Mouse (Mus musculus): ENCODE measurements at regions not wholly inside any gene's neighbourhood (a gene's known extent, or its start where the extent isn't known, plus 50 kb on each side); places are given as distances from the start of the nearest gene placed in this dataset.
A peak's percentile ranks its signal among the peaks of the same experiment; 100 is the strongest.

DNA sequence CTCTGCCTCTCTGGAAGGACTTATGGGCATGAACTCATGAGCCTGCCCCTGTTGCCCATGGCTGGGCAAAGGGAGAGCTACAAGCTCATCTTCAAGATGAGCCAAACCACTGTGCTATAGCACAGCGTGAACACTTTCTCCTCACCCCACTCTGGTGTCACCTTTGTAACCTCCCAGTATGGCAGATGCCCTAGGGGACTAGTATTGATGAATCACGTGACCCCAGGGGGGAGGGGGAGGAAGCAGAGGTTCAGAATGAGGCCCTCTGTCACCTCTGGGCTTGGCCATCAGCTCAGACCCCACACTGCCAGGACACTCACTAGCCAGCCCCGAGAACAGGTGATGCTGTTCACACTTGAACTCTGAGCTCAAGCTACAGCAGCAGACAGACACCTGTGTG lies 421.9 kb downstream of the Ptpru start:
- ATAC-seq (ENCODE audit: low FRiP score) (no peak), DNase-seq (ENCODE audit: low spot score) (no peak)
- Histone ChIP-seq H3K36me3 (ENCODE audit: control insufficient read depth, insufficient read depth, low read length) (no peaks in the 10 kb centered on the region), H3K27me3 (ENCODE audit: control insufficient read depth, insufficient read depth, low read length) (no peaks in the 10 kb centered on the region), H3K4me3 (ENCODE audit: low read depth, low read length) (no peak overlapping the region), H3K9ac (ENCODE audit: low read depth, low read length) (no peak overlapping the region), H3K9me3 (ENCODE audit: control insufficient read depth, low read length) (no peaks in the 10 kb centered on the region), H3K4me2 (replicated peaks; ENCODE audit: low read depth, low read length) (no peak overlapping the region), H3K4me1 (replicated peaks; ENCODE audit: control insufficient read depth, insufficient read depth, low read length) (no peaks in the 10 kb centered on the region), H3K27ac (ENCODE audit: low read depth, low read length) (no peak overlapping the region)
- whole genome bisulfite sequencing = 54% methylated on average over 3 of the region's 3 CpGs

DNA sequence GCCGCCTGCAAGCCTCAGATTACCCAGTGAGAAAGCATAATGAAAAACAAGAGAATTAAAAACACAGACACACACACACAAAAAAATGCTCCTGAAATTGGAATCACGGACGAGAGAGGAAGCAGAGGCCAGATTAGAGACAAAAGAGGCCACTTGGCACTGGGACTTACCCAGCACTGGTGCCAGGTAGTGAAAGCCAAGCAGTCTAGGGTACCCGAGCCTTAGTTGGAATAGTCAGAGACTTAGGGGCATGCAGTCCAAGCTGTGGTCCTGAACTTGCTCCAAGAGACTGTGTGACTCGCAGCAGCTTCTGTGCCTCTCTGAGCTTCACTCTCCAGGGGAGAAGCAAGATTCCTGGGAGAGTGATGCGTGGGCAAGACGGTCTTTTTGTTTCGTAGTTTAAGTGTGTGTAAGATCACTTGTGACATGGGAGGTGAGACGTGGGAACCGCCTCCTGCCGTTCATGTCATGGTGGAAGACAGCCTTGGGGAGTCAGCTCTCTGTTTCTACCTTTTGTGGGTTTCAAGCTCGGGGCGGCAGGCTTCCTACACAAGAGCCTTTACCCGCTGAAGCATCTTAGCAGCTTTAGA lies 420.8 kb downstream of the Ptpru start:
- H3K36me3 ChIP-seq (ENCODE audit: control insufficient read depth, insufficient read depth, low read length) = no peaks in the 10 kb centered on the region
- WGBS = 82% methylated on average over 14 of the region's 14 CpGs
- DNase-seq (ENCODE audit: low spot score) = no peak
- H3K4me1 ChIP-seq (replicated peaks; ENCODE audit: control insufficient read depth, insufficient read depth, low read length) = no peaks in the 10 kb centered on the region
- H3K4me2 ChIP-seq (replicated peaks; ENCODE audit: low read depth, low read length) = no peak overlapping the region
- H3K9me3 ChIP-seq (ENCODE audit: control insufficient read depth, low read length) = no peaks in the 10 kb centered on the region
- no peak overlapping the region for H3K27ac ChIP-seq (ENCODE audit: low read depth, low read length)
- H3K4me3 ChIP-seq (ENCODE audit: low read depth, low read length) = no peak overlapping the region
- no peak overlapping the region for H3K9ac ChIP-seq (ENCODE audit: low read depth, low read length)
- no peak for ATAC-seq (ENCODE audit: low FRiP score)
- H3K27me3 ChIP-seq (ENCODE audit: control insufficient read depth, insufficient read depth, low read length) = no peaks in the 10 kb centered on the region

DNA sequence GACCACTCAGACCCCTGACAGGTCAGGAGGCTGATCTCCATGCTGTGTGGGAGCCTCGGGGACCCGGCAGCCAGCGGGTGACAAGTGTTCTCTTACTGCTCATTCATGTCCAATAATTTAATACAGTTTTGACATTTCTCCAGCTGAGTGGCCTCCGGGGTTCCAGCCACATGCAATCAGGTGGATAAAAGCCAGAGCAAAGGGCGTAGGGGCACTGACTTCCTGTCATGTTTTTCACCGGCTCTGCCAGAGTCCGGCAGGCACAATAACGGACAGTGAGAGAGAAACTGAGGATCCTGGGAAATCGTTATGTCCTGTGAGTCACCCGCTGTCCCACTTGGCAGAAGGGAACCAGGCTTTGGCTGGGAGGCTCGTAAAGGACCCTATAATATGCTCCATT lies 412.8 kb downstream of the Ptpru start:
- ATAC-seq (ENCODE audit: low FRiP score) (no peak), DNase-seq (ENCODE audit: low spot score) (no peak)
- Histone ChIP-seq H3K27me3 (ENCODE audit: control insufficient read depth, insufficient read depth, low read length) (no peaks in the 10 kb centered on the region), H3K4me1 (replicated peaks; ENCODE audit: control insufficient read depth, insufficient read depth, low read length) (peaks cover 2% of the 10 kb centered on the region; the same call in 1 of the 2 replicates), H3K4me3 (ENCODE audit: low read depth, low read length) (no peak overlapping the region), H3K36me3 (ENCODE audit: control insufficient read depth, insufficient read depth, low read length) (no peaks in the 10 kb centered on the region), H3K27ac (ENCODE audit: low read depth, low read length) (no peak overlapping the region), H3K9ac (ENCODE audit: low read depth, low read length) (no peak overlapping the region), H3K9me3 (ENCODE audit: control insufficient read depth, low read length) (no peaks in the 10 kb centered on the region), H3K4me2 (replicated peaks; ENCODE audit: low read depth, low read length) (no peak overlapping the region)
- WGBS = 59% methylated on average over 11 of the region's 11 CpGs

GRCm38 (mm10) chr4:131427871-131428270 lies 410.2 kb downstream of the Ptpru start:
- WGBS = 93% methylated on average over 7 of the region's 7 CpGs
- no peak overlapping the region for H3K27ac ChIP-seq (ENCODE audit: low read depth, low read length)
- no peaks in the 10 kb centered on the region for H3K9me3 ChIP-seq (ENCODE audit: control insufficient read depth, low read length)
- ATAC-seq (ENCODE audit: low FRiP score) (no peak), DNase-seq (ENCODE audit: low spot score) (no peak)
- H3K36me3 ChIP-seq (ENCODE audit: control insufficient read depth, insufficient read depth, low read length) = no peaks in the 10 kb centered on the region
- peaks cover 2% of the 10 kb centered on the region; the same call in 1 of the 2 replicates for H3K4me1 ChIP-seq (replicated peaks; ENCODE audit: control insufficient read depth, insufficient read depth, low read length)
- H3K4me3 ChIP-seq (ENCODE audit: low read depth, low read length) = no peak overlapping the region
- H3K9ac ChIP-seq (ENCODE audit: low read depth, low read length) = no peak overlapping the region
- no peaks in the 10 kb centered on the region for H3K27me3 ChIP-seq (ENCODE audit: control insufficient read depth, insufficient read depth, low read length)
- H3K4me2 ChIP-seq (replicated peaks; ENCODE audit: low read depth, low read length) = no peak overlapping the region

DNA sequence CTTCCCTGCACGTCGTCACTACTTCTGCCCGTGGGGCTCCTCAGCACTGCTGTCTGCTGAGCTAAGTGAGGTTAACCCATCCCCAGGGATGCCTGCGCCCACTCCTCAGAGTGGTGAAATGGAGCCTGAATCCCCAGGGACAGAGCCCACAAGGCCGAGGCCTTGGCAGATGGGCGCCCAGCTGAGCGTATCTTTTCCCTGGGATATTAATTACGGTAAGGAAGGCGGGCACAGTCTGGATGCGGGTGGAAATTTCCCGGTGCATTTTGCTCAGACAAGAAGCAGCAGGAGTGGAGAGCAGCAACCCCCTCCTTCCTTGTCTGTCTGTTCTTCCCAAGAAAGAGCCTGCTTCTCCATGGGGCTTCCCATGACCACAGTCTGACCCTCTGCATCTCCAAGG lies 408.7 kb downstream of the Ptpru start:
- DNase-seq (ENCODE audit: low spot score) (no peak), ATAC-seq (ENCODE audit: low FRiP score) (no peak)
- no peak overlapping the region for H3K9ac ChIP-seq (ENCODE audit: low read depth, low read length)
- no peak overlapping the region for H3K4me2 ChIP-seq (replicated peaks; ENCODE audit: low read depth, low read length)
- no peak overlapping the region for H3K4me3 ChIP-seq (ENCODE audit: low read depth, low read length)
- peaks cover 2% of the 10 kb centered on the region; the same call in 1 of the 2 replicates for H3K4me1 ChIP-seq (replicated peaks; ENCODE audit: control insufficient read depth, insufficient read depth, low read length)
- 60% methylated on average over 11 of the region's 11 CpGs for WGBS
- H3K27me3 ChIP-seq (ENCODE audit: control insufficient read depth, insufficient read depth, low read length) = no peaks in the 10 kb centered on the region
- H3K36me3 ChIP-seq (ENCODE audit: control insufficient read depth, insufficient read depth, low read length) = no peaks in the 10 kb centered on the region
- H3K9me3 ChIP-seq (ENCODE audit: control insufficient read depth, low read length) = no peaks in the 10 kb centered on the region
- H3K27ac ChIP-seq (ENCODE audit: low read depth, low read length) = no peak overlapping the region

GRCm38 (mm10) chr4:131430420-131430819 lies 407.7 kb downstream of the Ptpru start:
- Histone ChIP-seq H3K27ac (ENCODE audit: low read depth, low read length) (no peak overlapping the region), H3K4me2 (replicated peaks; ENCODE audit: low read depth, low read length) (no peak overlapping the region), H3K9ac (ENCODE audit: low read depth, low read length) (no peak overlapping the region), H3K27me3 (ENCODE audit: control insufficient read depth, insufficient read depth, low read length) (no peaks in the 10 kb centered on the region), H3K9me3 (ENCODE audit: control insufficient read depth, low read length) (no peaks in the 10 kb centered on the region), H3K4me3 (ENCODE audit: low read depth, low read length) (no peak overlapping the region), H3K36me3 (ENCODE audit: control insufficient read depth, insufficient read depth, low read length) (no peaks in the 10 kb centered on the region), H3K4me1 (replicated peaks; ENCODE audit: control insufficient read depth, insufficient read depth, low read length) (peaks cover 2% of the 10 kb centered on the region; the same call in 1 of the 2 replicates)
- ATAC-seq (ENCODE audit: low FRiP score) (no peak), DNase-seq (ENCODE audit: low spot score) (no peak)
- WGBS = 88% methylated on average over 1 of the region's 1 CpGs

- Histone ChIP-seq H3K4me3 (ENCODE audit: low read depth, low read length) (no peak overlapping the region), H3K4me1 (replicated peaks; ENCODE audit: control insufficient read depth, insufficient read depth, low read length) (peaks cover 2% of the 10 kb centered on the region; the same call in 1 of the 2 replicates), H3K36me3 (ENCODE audit: control insufficient read depth, insufficient read depth, low read length) (no peaks in the 10 kb centered on the region), H3K4me2 (replicated peaks; ENCODE audit: low read depth, low read length) (no peak overlapping the region), H3K27me3 (ENCODE audit: control insufficient read depth, insufficient read depth, low read length) (no peaks in the 10 kb centered on the region), H3K9ac (ENCODE audit: low read depth, low read length) (no peak overlapping the region), H3K27ac (ENCODE audit: low read depth, low read length) (no peak overlapping the region), H3K9me3 (ENCODE audit: control insufficient read depth, low read length) (no peaks in the 10 kb centered on the region)
- 10% methylated on average over 5 of the region's 5 CpGs for WGBS
- ATAC-seq (ENCODE audit: low FRiP score) (no peak), DNase-seq (ENCODE audit: low spot score) (peak; percentile 89)
These were observed 406.9 kb downstream of the Ptpru start for GRCm38 (mm10) chr4:131431188-131431587.

GRCm38 (mm10) chr4:131432591-131433177 lies 405.4 kb downstream of the Ptpru start:
- H3K27me3 ChIP-seq (ENCODE audit: control insufficient read depth, insufficient read depth, low read length) = no peaks in the 10 kb centered on the region
- WGBS = 55% methylated on average over 13 of the region's 13 CpGs
- no peak overlapping the region for H3K4me3 ChIP-seq (ENCODE audit: low read depth, low read length)
- ATAC-seq (ENCODE audit: low FRiP score) = peak; percentile 11; the same call in 1 of the 2 replicates
- H3K4me1 ChIP-seq (replicated peaks; ENCODE audit: control insufficient read depth, insufficient read depth, low read length) = peaks cover 2% of the 10 kb centered on the region; the same call in 1 of the 2 replicates
- no peaks in the 10 kb centered on the region for H3K9me3 ChIP-seq (ENCODE audit: control insufficient read depth, low read length)
- H3K4me2 ChIP-seq (replicated peaks; ENCODE audit: low read depth, low read length) = no peak overlapping the region
- DNase-seq (ENCODE audit: low spot score) = no peak
- no peak overlapping the region for H3K9ac ChIP-seq (ENCODE audit: low read depth, low read length)
- no peak overlapping the region for H3K27ac ChIP-seq (ENCODE audit: low read depth, low read length)
- no peaks in the 10 kb centered on the region for H3K36me3 ChIP-seq (ENCODE audit: control insufficient read depth, insufficient read depth, low read length)

- no peak overlapping the region for H3K9ac ChIP-seq (ENCODE audit: low read depth, low read length)
- no peak overlapping the region for H3K4me3 ChIP-seq (ENCODE audit: low read depth, low read length)
- no peaks in the 10 kb centered on the region for H3K9me3 ChIP-seq (ENCODE audit: control insufficient read depth, low read length)
- no peak overlapping the region for H3K4me2 ChIP-seq (replicated peaks; ENCODE audit: low read depth, low read length)
- WGBS = 88% methylated on average over 12 of the region's 12 CpGs
- H3K4me1 ChIP-seq (replicated peaks; ENCODE audit: control insufficient read depth, insufficient read depth, low read length) = no peaks in the 10 kb centered on the region
- no peaks in the 10 kb centered on the region for H3K27me3 ChIP-seq (ENCODE audit: control insufficient read depth, insufficient read depth, low read length)
- ATAC-seq (ENCODE audit: low FRiP score) (no peak), DNase-seq (ENCODE audit: low spot score) (no peak)
- H3K27ac ChIP-seq (ENCODE audit: low read depth, low read length) = no peak overlapping the region
- H3K36me3 ChIP-seq (ENCODE audit: control insufficient read depth, insufficient read depth, low read length) = no peaks in the 10 kb centered on the region
These were observed 402.9 kb downstream of the Ptpru start for GRCm38 (mm10) chr4:131435222-131435621.

Data from hindbrain, embryonic 11.5 days (tissue).